10 mouse cellular contexts compared by ENCODE assay signal in the genomic region with DNA sequence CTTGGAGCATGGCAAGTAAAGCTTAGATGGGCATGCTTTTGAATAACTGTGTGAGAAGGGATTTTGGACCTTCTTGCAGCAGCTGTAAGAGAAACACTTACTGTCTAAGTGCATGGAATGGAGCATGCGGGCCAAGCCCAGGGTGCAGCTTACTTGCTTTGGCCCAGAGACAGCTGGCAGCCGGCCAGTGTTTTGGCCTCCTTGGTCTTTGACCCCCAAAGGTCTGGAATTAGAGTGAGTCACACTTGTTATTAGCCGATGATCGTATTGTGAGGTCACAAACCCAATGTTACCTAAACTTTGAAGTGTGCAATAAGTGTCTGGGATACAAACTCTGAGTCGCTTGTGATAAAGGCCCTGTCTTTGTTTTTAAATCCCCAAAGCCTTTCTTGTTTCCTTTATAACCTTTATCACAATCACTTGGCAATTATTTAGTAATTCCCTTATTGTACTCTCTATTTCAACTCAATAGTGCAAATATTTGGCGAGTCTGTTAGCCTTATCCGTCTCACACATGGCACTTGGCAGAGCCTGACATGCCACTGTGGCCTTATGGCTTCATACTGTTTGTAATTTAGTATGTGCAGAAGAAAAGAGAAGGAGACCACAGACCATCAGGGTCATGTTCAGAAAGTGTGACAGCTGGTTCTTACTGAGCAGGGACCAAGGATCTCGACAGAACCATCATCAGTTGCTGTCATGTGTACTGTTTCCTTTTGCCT. TPM values are rescaled to one million over a fixed set of nuclear protein-coding genes. Genes with fewer than 3 reads are reported as not detected.
DNase-seq lines count a peak whose midpoint lies in the region; ATAC-seq and TF ChIP-seq lines count a peak whose summit lies in the region.
"Had no signal": no experiment of that assay in that cellular context is flagged by ENCODE, and none has a peak within 500 bp of the region (broad histone marks: within the 10 kb centered on the region; RNA-seq: fewer than 3 reads in every experiment).

No protein-coding gene starts in this region.

- ATAC-seq in intestine, embryonic 16.5 days: peak; percentile 95
- ATAC-seq in forebrain, postnatal 0 days: no peak
- no peak for ATAC-seq in forebrain, embryonic 13.5 days

- no peak overlapping the region for H3K9ac ChIP-seq in intestine, embryonic 16.5 days (ENCODE audit: low read depth, low read length)
- H3K9ac ChIP-seq in forebrain, postnatal 0 days: no peak overlapping the region
- no peak overlapping the region for H3K9ac ChIP-seq in forebrain, embryonic 13.5 days

- WGBS in heart, embryonic 10.5 days: 68% methylated on average over 8 of the region's 8 CpGs
- WGBS in intestine, embryonic 16.5 days: 32% methylated on average over 8 of the region's 8 CpGs
- WGBS in forebrain, postnatal 0 days: 43% methylated on average over 8 of the region's 8 CpGs
- WGBS in forebrain, embryonic 13.5 days: 61% methylated on average over 8 of the region's 8 CpGs

- no peaks in the 10 kb centered on the region; the same call in 1 of the 2 replicates for H3K27me3 ChIP-seq in heart, embryonic 10.5 days (ENCODE audit: insufficient read depth, poor library complexity, severe bottlenecking)
- no peaks in the 10 kb centered on the region for H3K27me3 ChIP-seq in intestine, embryonic 16.5 days (replicated peaks; ENCODE audit: control insufficient read depth, insufficient read depth, low read length)
- H3K27me3 ChIP-seq in forebrain, postnatal 0 days (ENCODE audit: insufficient read depth, low read length): no peaks in the 10 kb centered on the region
- no peaks in the 10 kb centered on the region for H3K27me3 ChIP-seq in forebrain, embryonic 13.5 days

- no peaks in the 10 kb centered on the region for H3K9me3 ChIP-seq in heart, embryonic 10.5 days
- no peaks in the 10 kb centered on the region for H3K9me3 ChIP-seq in intestine, embryonic 16.5 days (ENCODE audit: control insufficient read depth, low read length)
- no peaks in the 10 kb centered on the region for H3K9me3 ChIP-seq in forebrain, postnatal 0 days (ENCODE audit: low read length)
- no peaks in the 10 kb centered on the region for H3K9me3 ChIP-seq in forebrain, embryonic 13.5 days (replicated peaks)

- H3K4me2 ChIP-seq in intestine, embryonic 16.5 days (ENCODE audit: low read depth, low read length): no peak overlapping the region
- H3K4me2 ChIP-seq in forebrain, postnatal 0 days (ENCODE audit: low read depth): no peak overlapping the region
- no peak overlapping the region for H3K4me2 ChIP-seq in forebrain, embryonic 13.5 days

- H3K4me1 ChIP-seq in heart, embryonic 10.5 days: no peaks in the 10 kb centered on the region
- H3K4me1 ChIP-seq in intestine, embryonic 16.5 days (ENCODE audit: control insufficient read depth, insufficient read depth, low read length): peaks cover 2% of the 10 kb centered on the region; the same call in 1 of the 2 replicates
- H3K4me1 ChIP-seq in forebrain, postnatal 0 days (ENCODE audit: insufficient read depth): no peaks in the 10 kb centered on the region
- no peaks in the 10 kb centered on the region for H3K4me1 ChIP-seq in forebrain, embryonic 13.5 days

- H3K4me3 ChIP-seq in heart, embryonic 10.5 days: no peak overlapping the region
- H3K4me3 ChIP-seq in intestine, embryonic 16.5 days (ENCODE audit: low read length): no peak overlapping the region
- no peak overlapping the region for H3K4me3 ChIP-seq in forebrain, postnatal 0 days (ENCODE audit: low read depth, low read length)
- no peak overlapping the region for H3K4me3 ChIP-seq in forebrain, embryonic 13.5 days

- H3K36me3 ChIP-seq in heart, embryonic 10.5 days: no peaks in the 10 kb centered on the region
- H3K36me3 ChIP-seq in intestine, embryonic 16.5 days (ENCODE audit: control insufficient read depth, insufficient read depth, low read length): no peaks in the 10 kb centered on the region
- no peaks in the 10 kb centered on the region for H3K36me3 ChIP-seq in forebrain, postnatal 0 days (ENCODE audit: insufficient read depth)
- no peaks in the 10 kb centered on the region for H3K36me3 ChIP-seq in forebrain, embryonic 13.5 days (ENCODE audit: poor library complexity, severe bottlenecking)

- no peak for TF ChIP-seq CTCF in forebrain, postnatal 0 days (IDR thresholded peaks at IDR 0.05; ENCODE audit: low read depth)

- H3K27ac ChIP-seq in heart, embryonic 10.5 days: no peak overlapping the region
- no peak overlapping the region for H3K27ac ChIP-seq in intestine, embryonic 16.5 days (ENCODE audit: low read length)
- no peak overlapping the region for H3K27ac ChIP-seq in forebrain, postnatal 0 days (ENCODE audit: low read depth, low read length)
- H3K27ac ChIP-seq in forebrain, embryonic 13.5 days: no peak overlapping the region

- DNase-seq in heart, adult 11 months: peak; percentile 93
- no peak for DNase-seq in heart, embryonic 10.5 days (ENCODE audit: low spot score)
- peak; percentile 87 to 96 for DNase-seq in adrenal gland, postnatal 36 days
- DNase-seq in lung, postnatal 25 days (ENCODE audit: low spot score): peak; percentile 82
- DNase-seq in frontal cortex, postnatal 36 days (ENCODE audit: low spot score in 2 of 2): no peak
- DNase-seq in forebrain, postnatal 0 days: no peak

RNA-seq across cellular contexts. Expression of a gene that starts 26.8 kb away (rescaled TPM):
- polyA plus RNA-seq in heart, embryonic 10.5 days (2016; fragmentation: Nextera tagmentation; extraction: Ambion mirVana): 0.14 and 0.19 TPM in 2 replicates
- total RNA-seq in adrenal gland, postnatal 36 days (2021): under 1 TPM; 0.23 to 0.53 TPM
- 0.16 and 0.18 TPM in 2 replicates for polyA plus RNA-seq in intestine, embryonic 16.5 days (2015; fragmentation: Nextera tagmentation; extraction: Ambion mirVana)
- total RNA-seq in forebrain, postnatal 0 days (2014; rRNA removed): 0.15 TPM in 1 of 2 replicates, not detected in the other
- polyA plus RNA-seq in forebrain, postnatal 0 days (2015; fragmentation: Nextera tagmentation; extraction: Ambion mirVana): not detected in 2 replicates
- not detected in 2 replicates for polyA plus RNA-seq in forebrain, embryonic 13.5 days (2015; fragmentation: Nextera tagmentation; extraction: Ambion mirVana)

RNA-seq across cellular contexts. Expression of a gene that starts 54.9 kb away (rescaled TPM):
- not detected in 2 replicates for polyA plus RNA-seq in heart, embryonic 10.5 days (2016; fragmentation: Nextera tagmentation; extraction: Ambion mirVana)
- total RNA-seq in adrenal gland, postnatal 36 days (2021): not detected
- polyA plus RNA-seq in intestine, embryonic 16.5 days (2015; fragmentation: Nextera tagmentation; extraction: Ambion mirVana): not detected in 2 replicates
- not detected in 2 replicates for total RNA-seq in forebrain, postnatal 0 days (2014; rRNA removed)
- polyA plus RNA-seq in forebrain, postnatal 0 days (2015; fragmentation: Nextera tagmentation; extraction: Ambion mirVana): not detected in 2 replicates
- polyA plus RNA-seq in forebrain, embryonic 13.5 days (2015; fragmentation: Nextera tagmentation; extraction: Ambion mirVana): not detected in 2 replicates
- total RNA-seq: left cerebral cortex, postnatal 10 days had no signal
- polyA plus RNA-seq: cerebellum, adult 2 months had no signal

Comparison
In these comparisons a context has a peak if more than half of its experiments do, and no peak if none do; other contexts are left out.
1. DNase-seq: peak in heart, adult 11 months (single experiment), adrenal gland, postnatal 36 days (2 of 2) and lung, postnatal 25 days (single experiment); none in heart, embryonic 10.5 days (single experiment), frontal cortex, postnatal 36 days (0 of 2) and forebrain, postnatal 0 days (single experiment).